Mouse (Mus musculus) adrenal gland, postnatal 10 days (tissue): ENCODE results near the gene Olfr1013. TPM values are rescaled to one million over a fixed set of nuclear protein-coding genes. Genes with fewer than 3 reads are reported as not detected.

Experiments used
- DNase-seq: peaks from one replicate; pipeline ENCODE4 v3.0.0; 2021; ENCODE audit warnings: mixed read lengths
- long read RNA-seq, 2 experiments: library from polyadenylated mRNA; stranded (forward); transcript quantifications; one replicate each; pipeline ENCODE4 v2.0.0; 2021
- total RNA-seq, 2 experiments: library from RNA; stranded (reverse); gene quantifications; 2 replicates each; pipeline ENCODE4 v1.2.3; 2021

Olfr1013 gene
- total RNA-seq = under 1 TPM; 0.12 to 0.15 TPM
- long read RNA-seq, experiment 1 = 0 reads
- long read RNA-seq, experiment 2 = 0 reads

DNA sequence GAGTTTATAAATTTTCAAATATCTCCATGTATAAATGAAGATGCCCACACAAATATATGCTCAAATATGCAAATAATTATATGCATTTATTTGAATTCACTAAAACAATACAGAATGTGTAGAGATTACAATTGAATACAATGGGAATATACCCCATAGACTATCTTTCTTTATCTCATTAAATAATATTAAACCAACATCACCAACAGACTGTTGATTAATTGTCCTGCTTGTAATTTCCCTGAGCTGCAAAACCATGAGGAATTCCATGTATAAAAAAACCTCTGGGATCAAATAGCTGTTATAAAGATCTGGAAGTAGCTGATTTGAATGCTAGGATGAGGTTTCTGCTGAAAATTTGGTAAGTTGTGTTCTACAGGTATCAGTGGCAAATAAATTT lies at the start of gene Olfr1013:
Gene Olfr1013, plus strand, starts transcription at position 301 of the 400 bp plus-strand sequence.
- no peak for DNase-seq

DNA sequence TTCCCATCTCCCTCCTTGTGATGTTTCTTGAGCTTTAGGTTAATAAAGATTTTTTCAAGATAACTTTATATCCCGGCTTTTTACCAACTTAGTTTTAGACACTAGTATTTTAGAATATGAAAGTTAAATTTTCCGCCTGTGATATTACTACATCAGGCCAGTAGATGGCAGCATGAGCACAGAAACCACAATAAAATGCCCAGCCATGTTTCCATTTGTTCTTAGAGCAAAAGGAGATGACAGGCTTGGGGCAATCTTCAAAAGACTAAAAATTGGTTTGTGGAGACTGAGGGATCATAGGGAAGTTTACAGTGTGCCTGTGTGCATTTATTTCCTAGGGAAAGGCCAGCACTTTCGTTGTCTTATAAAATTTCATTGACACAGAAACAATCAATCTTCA lies 41.1 kb upstream of the Olfr1013 start:
- peak; percentile 22 for DNase-seq

DNA sequence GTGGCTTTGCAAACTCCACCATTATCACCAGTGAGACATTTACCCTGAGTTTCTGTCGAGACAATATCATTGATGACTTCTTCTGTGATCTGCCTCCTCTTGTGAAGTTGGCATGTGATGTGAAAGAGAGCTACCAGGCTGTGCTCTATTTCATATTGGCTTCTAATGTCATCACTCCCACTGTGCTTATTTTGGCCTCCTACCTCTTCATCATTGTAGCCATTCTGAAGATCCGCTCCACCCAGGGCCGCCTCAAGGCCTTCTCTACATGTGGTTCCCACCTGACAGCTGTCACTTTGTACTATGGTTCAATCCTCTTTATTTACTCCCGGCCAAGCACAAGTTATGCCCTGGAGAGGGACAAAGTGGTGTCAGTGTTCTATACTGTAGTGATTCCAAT lies 13.1 kb upstream of the Olfr1013 start:
- no peak for DNase-seq

DNA sequence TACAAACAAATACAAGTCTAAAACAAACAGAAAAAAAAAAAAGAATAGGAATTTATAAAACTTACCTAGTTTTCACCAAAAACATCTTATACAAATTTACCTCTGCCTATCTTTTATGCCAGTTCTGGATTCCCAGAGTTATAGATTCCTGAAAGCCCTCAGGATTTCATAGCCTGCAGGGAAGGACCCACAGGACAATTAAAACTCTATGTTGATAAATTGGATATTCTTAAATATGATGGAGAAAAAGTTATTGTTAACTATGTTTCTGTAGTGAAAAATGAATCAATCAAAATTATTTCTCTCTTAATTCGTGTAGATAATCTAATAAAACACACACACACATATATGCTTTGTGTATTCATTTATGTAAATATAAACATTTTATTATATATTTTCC lies 4.2 kb upstream of the Olfr1013 start, which contains the start of gene Olfr1012:
Gene Olfr1012, minus strand, starts transcription at position 101 of the 400 bp plus-strand sequence.
- no peak for DNase-seq

- no peak for DNase-seq
These were observed 5.5 kb downstream of the Olfr1013 start, which contains the start of gene Olfr1014 for GRCm38 (mm10) chr2:85772413-85772812. Gene Olfr1014, plus strand, starts transcription at chr2:85772713.

DNA sequence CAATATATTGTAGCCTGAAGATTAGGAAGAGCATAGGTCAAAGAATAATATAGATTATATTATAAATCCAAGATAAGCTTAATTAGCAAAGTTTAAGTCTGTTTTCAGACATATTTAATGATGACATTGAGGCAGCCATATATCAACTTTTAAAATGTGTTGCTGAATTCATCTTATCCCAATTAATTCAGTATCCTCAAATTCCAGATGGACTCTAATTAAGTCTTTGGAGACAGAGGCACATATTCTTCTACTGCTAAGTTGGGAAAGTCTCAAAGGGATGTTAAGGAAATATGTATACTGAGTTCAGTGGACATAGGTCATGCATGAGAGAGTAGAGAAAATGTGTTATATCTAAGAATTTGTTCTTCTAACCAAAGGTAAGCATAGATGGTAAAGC lies 14.8 kb downstream of the Olfr1013 start, which contains the start of gene Olfr1015:
Gene Olfr1015, plus strand, starts transcription at position 301 of the 400 bp plus-strand sequence.
- no peak for DNase-seq

DNA sequence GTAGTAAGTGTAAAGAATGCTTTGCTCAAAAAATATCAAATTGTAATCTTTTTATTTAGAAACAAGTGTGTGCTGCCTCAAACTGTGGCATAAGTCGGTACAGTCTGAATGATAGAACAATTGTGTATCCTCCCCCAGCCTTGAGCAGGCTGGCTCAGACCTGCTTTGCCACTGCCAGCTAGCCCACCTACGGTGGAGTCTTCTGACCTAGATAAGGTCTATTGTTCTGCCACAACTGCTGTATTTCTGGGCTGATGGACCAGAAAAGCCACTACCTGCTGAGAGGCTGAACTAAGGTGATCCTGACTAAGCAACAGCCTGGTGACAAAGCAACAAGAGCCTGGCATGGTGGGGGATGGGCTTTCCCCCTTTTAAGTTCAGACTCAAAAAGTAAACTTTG lies 25.4 kb downstream of the Olfr1013 start:
- DNase-seq = no peak

DNA sequence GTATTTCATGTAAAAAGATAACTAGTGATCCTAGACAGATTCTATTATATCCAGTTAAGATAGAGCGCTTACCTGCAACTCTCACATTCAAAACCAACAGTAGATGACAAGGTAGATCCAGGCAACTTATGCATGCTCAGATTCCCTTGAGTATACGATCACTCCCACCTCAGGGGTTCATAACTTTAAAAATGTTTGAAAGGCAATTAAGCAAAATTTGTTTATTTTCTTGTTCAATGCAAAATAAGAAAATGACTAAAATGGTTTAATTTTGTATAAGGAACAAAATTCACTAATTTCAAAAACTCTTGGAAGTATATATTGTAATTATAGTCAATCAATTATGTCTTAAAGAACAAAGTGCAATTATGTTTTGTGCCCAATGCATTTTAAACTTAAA lies 35.5 kb downstream of the Olfr1013 start, which contains the start of gene Olfr1016:
Gene Olfr1016, minus strand, starts transcription at position 101 of the 400 bp plus-strand sequence.
- DNase-seq = no peak

- no peak for DNase-seq
These were observed 37.6 kb downstream of the Olfr1013 start for GRCm38 (mm10) chr2:85804501-85804900.

GRCm38 (mm10) chr2:85818179-85818578 lies 51.3 kb downstream of the Olfr1013 start, which contains the start of gene Olfr1018:
Gene Olfr1018, plus strand, starts transcription at chr2:85818479.
- no peak for DNase-seq

Other genes with a start within 250 kb of the Olfr1013 start
- gene 4833423E24Rik, start 248.1 kb upstream of the Olfr1013 start, total RNA-seq = under 1 TPM; 0.15 to 0.24 TPM
- under 1 TPM in 1 of 2 experiments, not detected in 1; 0.36 TPM for gene Olfr996, start 187.9 kb upstream of the Olfr1013 start, total RNA-seq
- gene Olfr998, start 178.2 kb upstream of the Olfr1013 start, total RNA-seq = not detected
- not detected for gene Olfr1000, start 155.2 kb upstream of the Olfr1013 start, total RNA-seq
- not detected for gene Olfr1002, start 116.4 kb upstream of the Olfr1013 start, total RNA-seq
- gene Olfr154, start 102.6 kb upstream of the Olfr1013 start, total RNA-seq = not detected
- not detected for gene Olfr1006, start 88.3 kb upstream of the Olfr1013 start, total RNA-seq
- gene Olfr1008, start 77.7 kb upstream of the Olfr1013 start, total RNA-seq = not detected
- under 1 TPM in 1 of 2 experiments, not detected in 1; 0.24 TPM for gene Olfr1009, start 51.7 kb upstream of the Olfr1013 start, total RNA-seq
- gene Olfr1012, start 4.3 kb upstream of the Olfr1013 start, total RNA-seq = not detected
- gene Olfr1014, start 5.6 kb downstream of the Olfr1013 start, total RNA-seq = not detected
- not detected for gene Olfr1015, start 14.9 kb downstream of the Olfr1013 start, total RNA-seq
- gene Olfr1016, start 35.4 kb downstream of the Olfr1013 start, total RNA-seq = not detected
- not detected for gene Olfr1018, start 51.4 kb downstream of the Olfr1013 start, total RNA-seq
- not detected for gene Olfr1019, start 78.4 kb downstream of the Olfr1013 start, total RNA-seq
- not detected for gene Olfr1020, start 79.9 kb downstream of the Olfr1013 start, total RNA-seq
- gene Olfr1022, start 101.5 kb downstream of the Olfr1013 start, total RNA-seq = not detected
- not detected for gene Olfr1023, start 118.5 kb downstream of the Olfr1013 start, total RNA-seq
- not detected for gene Olfr1024, start 138.0 kb downstream of the Olfr1013 start, total RNA-seq
- gene Olfr1025-ps1, start 148.1 kb downstream of the Olfr1013 start, total RNA-seq = not detected
- gene Olfr1026, start 154.5 kb downstream of the Olfr1013 start, total RNA-seq = not detected
- gene Olfr1028, start 183.3 kb downstream of the Olfr1013 start, total RNA-seq = not detected
- gene Olfr1029, start 206.8 kb downstream of the Olfr1013 start, total RNA-seq = not detected
- gene Olfr1030, start 212.2 kb downstream of the Olfr1013 start, total RNA-seq = not detected
- gene Olfr1031, start 223.2 kb downstream of the Olfr1013 start, total RNA-seq = not detected
- gene Olfr1032, start 238.4 kb downstream of the Olfr1013 start, total RNA-seq = not detected